Mouse (Mus musculus) brain, embryonic 18.5 days (tissue): ENCODE data around the gene Gls.

Experiments
- DNase-seq: peaks from one replicate; pipeline ENCODE4 v3.0.0-alpha.2; 2012; ENCODE audit warnings: low read depth, low spot score

Gls gene

DNA sequence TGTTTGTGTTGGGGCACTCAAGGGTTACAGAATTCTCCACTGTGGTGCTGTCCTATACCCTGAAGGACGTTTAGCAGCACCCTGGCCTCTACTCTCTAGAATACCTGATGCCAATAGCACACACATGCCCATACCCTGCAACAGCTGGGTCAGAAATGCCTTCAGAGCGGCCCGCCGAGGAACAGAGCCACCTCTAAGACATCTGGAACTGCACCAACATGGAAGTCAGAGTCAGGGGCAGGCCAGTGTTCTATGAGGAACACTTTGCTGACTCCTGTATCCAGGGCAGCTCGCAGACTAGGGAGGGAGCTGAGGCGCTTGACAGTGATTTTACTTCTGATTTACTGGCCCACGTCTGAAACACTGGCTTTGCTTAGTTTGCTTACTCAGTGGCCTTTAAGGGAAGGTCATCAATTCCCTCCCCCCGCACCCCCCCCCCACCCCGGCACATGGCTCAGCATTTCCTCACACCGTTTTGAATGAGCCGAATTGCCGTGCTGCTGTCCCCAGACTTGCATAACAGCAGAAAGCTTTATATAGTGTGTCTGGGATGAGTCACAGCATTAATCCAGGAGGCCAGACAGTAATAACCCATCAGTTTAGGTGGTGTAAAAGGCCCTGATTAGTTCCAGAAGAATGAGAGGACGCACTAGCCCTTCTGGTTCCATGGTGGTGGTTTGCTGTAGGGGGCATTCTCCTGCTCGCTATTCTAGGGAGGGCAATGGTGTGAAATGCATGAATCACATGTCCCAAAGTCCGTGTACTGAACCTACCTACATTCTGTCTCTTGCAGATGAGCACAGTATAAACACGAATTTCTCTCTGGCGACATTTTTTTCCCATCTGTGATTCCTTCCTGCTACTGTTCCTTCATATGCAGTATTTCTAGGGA lies 74.3 kb downstream of the Gls start:
- no peak for DNase-seq

DNA sequence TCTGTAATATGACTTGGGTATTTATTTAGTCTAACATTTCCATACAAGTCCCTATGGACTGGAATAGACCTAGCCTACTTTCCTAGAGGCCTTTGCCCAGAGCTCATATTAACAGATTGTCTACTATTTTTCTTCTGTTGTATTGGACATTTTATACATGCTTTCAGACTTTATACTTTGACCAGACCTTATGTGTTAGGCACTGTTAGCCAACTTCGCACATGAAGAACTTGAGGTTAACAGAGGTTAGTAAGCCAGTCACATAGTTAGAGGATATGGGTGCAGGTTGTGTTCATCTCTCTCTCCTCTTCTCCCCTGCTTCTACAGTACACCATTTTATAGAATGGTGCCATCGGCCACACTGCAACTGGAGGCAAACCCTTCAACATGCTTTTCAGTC lies 75.0 kb downstream of the Gls start:
- no peak for DNase-seq

DNA sequence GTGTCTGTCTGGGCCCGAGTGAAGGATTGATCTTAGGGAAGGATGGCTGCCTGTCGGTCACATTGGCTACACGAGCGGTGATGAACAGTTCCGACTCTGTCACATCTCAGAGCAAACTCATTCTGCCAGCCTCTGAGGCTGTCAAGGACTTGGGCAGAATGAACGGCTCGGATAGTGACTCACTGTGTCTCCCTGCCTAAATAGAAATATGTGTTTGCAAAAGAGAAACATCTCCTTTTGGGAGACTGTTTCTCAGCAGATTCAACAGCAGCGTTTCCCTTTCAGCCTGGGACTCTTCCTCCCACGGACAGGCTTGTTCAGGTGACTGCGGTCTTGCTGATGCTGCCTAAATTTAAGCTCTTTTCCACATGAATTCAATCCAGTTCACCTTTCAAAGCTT lies 76.7 kb downstream of the Gls start:
- DNase-seq, result no peak

DNA sequence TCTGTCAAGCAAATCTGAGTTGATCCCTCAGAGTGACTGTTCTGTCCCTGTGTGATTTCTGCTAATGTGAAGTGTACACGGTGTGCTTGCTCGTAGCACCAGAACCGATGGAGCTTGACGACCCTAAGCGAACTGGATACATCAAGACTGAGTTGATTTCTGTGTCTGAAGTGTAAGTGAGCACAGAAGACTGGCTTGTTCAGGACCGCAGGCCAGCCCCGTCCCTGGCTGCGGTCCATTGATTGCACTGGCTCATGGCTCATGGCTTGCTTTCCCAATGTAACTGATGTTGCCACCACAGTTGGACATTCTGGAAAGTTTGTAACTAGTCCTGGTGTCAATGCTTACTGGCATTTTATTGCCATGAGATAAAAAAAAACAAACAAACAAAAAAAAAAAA lies 78.1 kb downstream of the Gls start:
- no peak for DNase-seq

DNA sequence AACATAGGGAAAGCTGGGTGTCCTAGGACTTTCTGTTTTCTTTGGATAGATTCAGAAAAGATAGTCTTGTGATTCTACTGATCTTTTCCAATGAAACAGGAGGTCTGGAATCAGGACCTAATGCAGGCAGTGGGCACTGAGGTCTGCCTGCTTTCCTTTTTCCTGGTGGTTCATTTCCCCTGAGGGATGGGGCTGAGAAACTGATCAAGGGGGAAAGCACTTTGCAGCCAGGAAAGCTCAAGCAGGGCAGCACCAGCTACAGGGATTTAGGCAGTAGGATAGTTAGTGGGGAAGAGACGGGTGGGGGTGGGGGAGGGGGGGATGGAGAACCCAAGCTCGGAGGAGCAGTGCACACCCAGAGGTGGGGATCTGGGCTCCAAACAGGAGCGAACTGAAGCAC lies 80.1 kb downstream of the Gls start:
- no peak for DNase-seq

DNA sequence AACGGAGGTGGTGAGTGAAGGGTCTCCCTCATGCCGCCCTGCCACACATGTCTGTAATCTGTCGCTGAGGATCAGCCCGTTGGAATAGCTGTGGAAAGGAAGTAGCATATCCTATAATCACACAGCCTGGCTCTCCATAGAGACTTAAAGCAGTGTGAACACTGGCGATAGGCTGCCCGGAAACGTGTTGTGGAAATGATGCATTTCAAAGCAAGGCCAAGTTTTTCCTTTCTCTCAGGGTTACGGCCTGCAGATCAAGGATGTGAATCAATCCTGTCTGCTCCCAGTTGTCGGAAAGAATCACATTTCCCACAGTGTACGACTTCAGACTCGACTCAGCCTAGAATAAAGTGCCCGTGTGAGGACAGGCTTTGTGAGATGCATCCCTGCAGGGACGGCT lies 80.7 kb downstream of the Gls start:
- DNase-seq, result no peak

DNA sequence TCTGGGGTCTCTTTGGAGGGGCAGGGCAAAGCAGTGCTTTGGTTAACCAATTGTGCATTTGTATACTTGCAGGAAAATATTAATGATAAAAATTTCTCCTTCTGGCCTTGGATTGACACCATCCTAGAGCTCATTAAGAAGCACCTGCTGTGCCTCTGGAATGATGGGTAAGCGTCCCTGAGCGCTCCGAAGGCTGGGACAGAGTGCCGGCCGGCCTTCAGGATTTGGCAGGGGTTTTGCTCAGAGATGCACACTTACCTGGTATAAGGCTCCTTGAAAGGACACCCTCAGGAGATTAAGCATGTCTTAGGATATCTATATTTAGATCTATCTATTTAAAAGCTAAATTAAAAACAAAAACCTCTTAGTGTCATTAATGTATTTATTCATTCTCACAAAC lies 81.9 kb downstream of the Gls start:
- no peak for DNase-seq

DNA sequence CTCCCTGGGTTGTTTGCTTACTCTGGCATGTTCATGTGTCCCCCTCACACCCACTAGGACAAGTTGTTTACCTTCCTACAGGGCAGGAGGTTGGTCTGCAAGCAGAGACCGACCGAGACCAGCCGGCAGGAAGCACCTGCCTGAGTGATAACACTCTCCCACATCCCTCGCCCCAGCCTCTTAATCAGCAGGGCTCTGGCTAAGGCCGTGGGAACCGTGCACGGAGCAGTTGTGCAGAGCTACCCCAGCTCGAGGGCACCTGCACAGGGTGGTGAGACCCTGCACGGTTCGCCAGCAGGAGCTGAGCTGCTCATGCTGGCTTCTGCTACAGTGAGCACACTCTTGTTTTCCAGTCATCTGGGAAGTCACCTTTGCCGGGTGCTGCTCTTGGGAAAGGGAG lies 82.4 kb downstream of the Gls start:
- no peak for DNase-seq

DNA sequence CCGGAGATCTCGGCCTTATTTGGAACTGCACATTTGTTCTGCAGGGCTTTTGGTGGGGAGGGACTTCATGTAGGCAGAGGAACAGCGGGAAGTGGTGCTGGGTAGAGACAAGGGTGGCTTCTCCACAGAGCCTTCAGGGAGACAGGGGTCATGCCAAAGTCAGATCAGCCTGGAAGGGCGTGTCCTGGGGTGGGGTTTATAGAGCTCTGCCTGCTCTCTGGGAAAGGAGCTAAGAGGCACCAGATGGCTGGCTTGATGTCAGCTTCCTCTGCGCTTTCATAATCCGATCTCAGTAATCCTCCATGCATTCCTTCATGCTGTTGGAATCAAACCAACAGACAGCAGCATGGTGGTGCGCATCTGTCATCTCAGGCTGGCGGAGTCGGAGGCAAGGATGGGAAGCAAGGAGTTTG lies 83.1 kb downstream of the Gls start:
- peak; percentile 30 for DNase-seq

DNA sequence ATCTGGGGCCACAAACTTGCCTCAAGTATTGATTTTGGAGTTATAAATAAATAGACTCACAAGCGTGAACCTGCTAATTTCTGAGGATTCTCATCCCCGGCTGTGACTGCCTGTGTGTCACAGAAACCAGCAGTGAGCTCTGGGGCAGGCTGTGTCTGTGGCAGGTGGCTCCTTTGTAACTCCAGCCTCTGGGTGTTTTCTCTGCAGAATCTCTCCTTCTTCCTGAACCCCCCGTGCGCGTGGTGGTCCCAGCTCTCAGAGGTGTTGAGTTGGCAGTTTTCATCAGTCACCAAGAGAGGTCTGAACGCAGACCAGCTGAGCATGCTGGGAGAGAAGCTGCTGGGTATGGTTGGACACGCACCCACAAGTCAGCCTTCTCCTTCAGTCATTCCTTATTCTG lies 84.3 kb downstream of the Gls start:
- no peak for DNase-seq

DNA sequence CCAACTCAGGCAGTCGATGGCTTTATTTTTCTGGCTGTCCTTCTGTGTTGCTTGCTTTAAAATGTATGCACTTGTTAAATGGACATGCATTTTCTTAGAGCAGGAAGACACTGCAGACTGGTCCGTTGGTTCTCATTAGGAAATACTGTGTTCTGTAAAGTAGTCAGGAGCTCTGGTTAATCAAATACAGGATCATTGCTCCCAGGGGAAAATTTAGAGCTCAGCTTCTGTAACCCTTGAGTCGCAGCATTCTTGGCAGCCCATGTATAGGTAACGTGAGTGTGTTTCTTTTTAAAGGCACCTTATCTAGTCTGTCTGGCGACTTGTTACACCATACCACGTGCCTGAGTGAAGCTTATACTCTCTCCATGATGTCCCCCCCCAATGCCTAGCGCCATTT lies 84.9 kb downstream of the Gls start:
- DNase-seq, result no peak

DNA sequence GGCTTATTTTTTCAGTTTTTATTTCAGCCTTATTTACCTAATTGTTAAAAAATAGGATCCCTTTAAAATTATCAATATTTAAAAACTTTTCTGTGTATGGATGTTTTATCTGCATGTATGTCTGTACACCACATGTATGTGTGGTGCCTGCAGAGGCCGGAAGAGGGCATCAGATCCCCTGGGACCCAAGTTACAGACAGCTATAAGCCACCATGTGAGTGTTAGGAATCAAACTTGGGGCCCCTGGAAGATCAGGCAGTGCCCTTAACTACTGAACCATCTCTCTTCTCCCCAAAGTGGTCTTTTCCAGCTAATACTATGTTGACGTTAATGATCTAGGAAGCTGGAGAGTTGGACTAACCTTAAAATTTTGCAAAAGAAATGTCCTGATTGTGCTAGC lies 85.6 kb downstream of the Gls start:
- no peak for DNase-seq

DNA sequence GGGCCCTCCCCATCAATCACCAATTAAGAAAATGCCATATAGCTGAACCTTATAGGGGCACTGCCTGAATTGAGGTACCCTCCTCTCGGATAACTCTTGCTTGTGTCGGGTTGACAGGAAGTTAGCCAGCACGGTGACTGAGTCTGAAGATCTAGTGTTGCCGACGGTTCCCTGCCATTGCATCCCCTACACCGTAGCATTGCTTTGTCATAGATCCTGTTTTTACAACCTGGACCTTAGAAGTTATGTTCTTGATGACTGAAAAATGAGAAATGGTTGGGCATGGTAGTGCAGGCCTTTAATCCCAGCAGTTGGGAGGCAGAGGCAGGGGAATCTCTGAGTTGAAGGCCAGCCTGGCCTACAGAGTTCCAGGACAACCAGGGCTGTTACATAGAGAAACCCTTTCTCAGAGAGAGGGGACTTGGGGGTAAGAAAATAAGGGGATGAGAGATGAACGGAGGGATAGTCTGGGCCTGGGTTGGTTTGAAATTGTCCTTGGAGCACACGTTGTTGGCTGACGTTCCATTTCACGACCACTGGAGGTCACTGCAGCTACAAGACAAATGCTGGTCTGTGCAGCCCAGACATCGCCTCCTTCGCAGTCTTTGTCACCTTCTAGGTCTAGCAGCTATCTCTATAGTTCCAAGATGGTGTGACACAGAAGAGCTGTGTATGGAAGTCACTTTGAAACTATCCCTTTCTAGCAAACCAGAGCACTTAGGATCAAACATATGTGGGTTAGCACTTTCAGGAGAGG lies 86.6 kb downstream of the Gls start:
- peak; percentile 18 for DNase-seq

DNA sequence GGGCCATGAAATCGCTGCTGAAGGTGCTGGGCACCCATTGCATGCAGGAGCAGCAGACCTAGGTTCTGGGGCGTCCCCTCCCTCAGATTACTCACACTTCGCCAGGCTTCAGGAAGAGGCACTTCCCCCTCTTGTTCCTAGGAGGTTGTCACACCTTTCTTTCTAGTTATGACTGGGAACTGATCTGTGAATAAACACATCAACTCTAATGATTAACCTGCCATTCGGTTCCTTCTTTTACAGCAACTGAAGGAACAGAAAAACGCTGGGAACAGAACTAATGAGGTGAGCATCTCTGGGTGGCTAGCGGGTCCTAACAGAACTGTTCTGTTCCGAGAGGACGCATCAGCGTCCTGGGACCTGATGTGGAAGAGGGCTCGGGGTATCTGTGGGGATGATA lies 88.1 kb downstream of the Gls start:
- DNase-seq, result no peak

DNA sequence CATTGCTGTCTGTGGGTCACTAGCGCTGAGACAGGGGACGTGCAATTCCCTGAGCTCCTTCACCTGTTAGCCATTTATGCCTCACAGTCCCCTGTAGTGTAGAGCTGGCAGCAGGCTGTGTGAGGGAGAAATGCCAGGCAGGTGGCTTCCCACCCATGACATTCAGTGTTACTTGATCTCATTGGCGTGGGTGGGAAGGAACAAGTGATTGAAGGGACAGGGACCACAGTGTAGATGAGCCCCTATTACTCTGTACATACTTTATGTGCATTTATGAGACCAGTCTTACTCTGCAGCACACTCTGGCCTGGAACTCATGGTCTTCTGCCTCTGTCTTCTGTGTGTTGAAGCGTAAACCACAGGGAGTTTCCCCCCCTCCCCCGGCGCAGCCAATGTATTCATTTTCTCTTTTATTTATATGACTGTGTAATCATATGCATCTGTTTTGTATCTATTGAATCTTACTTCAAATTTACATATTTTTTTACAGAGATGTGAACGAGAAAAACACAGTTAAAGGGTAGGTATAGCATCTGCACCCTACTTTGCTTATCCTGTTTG lies 89.4 kb downstream of the Gls start:
- DNase-seq, result no peak

DNA sequence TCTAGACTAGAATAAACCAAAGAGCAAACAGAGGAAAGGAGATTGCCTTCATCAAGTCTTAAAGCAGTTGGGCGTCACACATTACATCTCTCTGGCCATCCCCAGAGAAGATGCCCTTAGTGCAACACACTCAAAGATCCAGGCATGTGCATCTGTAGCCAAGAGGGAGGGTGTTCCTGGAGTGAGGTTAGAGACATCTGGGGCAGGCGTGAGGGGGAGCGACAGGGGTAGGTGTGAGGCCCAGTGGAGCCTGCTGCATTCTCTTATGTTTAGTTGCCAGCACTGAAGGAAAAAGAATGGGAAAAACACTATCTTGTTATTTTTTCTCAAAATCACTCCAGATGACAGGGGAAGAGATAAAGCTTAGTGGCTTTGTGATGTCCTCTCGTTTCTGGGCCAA lies 89.8 kb downstream of the Gls start:
- no peak for DNase-seq

DNA sequence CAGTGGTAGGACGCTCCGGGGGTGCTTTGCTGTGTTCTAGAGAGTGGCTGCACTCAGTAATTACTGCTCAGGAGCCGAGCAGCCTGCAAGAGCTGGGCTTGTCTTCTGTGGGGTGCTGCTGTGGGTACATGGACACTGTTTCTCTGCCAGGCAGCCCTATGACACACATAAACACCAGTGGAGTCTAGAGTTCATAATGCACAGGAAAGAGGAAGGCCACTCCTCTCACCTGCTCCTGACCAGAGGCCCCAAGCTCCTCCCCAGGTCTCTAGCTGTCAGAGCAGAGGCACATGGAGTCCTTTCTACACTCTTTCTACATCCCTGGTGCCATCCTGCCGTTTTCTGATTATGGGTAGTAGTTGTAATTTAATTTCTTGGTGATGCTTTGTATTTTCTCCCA lies 90.9 kb downstream of the Gls start:
- no peak for DNase-seq

DNA sequence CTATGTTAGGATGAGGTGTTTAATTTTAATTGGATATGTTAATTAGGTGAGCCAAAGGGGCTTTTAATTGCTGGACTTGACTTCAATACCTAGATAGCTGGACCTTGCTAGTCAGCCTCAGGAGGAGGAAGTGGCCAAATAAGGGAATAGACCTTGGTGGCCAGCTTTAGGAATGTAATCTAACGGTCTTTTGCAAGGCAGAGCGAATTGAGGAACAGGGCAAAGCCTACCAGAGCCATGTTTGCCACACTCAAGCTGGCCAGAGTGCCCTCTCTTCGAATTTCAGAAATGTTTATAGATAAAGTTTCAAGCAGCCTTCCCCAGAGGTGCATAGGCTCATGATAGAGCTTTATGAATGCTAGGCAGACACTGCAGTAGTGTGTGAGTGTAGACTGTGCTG lies 91.5 kb downstream of the Gls start:
- DNase-seq, result no peak

DNA sequence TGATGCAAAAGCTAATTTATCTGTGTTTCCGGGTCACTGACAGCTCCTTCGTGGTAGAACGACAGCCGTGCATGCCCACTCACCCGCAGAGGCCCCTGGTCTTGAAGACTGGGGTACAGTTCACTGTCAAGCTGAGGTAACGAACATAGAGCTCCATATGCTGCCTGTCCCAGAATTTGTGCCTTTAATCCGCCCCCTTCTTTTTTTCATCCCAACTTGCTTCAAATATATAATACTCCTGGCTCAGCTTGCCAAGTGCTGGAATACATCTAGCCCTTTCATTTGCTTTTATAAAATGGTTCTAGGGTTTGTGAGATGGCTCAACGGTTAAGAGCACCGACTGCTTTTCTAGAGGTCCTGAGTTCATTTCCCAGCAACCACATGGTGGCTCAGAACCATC lies 92.5 kb downstream of the Gls start:
- no peak for DNase-seq

DNA sequence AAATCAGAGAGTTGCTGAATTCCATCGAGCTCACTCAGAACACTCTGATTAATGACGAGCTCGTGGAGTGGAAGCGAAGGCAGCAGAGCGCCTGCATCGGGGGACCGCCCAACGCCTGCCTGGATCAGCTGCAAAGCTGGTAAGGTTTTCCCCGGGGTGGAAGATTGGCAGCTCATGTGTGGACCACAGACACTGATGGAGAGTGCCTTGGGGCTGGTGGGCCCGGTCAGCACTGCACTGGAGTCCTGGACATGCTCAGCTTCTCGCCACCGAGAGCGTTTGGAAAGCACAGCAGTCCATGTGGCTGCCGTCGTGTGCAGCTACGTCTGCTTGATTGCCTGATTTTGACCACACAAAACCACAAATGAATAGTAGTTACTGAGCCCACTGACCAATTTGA lies 95.7 kb downstream of the Gls start:
- DNase-seq, result no peak

DNA sequence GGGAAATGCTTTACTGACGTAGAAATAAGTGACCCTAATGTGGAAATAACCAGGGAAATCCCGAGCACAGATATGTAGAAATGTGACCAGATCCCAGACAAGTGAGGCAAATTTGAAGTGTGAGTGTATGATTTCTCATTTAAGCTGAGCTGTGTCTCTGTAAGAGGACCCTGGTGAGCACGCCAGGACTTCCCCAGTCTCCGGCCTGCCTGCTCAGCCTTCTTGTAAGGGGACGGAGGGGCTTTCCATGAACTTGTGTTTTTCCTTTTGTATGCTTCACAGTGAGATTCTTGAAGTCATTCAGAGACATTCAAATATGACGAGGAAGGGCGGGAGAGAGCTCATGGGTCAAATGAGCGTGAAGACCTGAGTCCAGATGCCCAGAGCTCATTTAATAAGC lies 99.8 kb downstream of the Gls start:
- no peak for DNase-seq

DNA sequence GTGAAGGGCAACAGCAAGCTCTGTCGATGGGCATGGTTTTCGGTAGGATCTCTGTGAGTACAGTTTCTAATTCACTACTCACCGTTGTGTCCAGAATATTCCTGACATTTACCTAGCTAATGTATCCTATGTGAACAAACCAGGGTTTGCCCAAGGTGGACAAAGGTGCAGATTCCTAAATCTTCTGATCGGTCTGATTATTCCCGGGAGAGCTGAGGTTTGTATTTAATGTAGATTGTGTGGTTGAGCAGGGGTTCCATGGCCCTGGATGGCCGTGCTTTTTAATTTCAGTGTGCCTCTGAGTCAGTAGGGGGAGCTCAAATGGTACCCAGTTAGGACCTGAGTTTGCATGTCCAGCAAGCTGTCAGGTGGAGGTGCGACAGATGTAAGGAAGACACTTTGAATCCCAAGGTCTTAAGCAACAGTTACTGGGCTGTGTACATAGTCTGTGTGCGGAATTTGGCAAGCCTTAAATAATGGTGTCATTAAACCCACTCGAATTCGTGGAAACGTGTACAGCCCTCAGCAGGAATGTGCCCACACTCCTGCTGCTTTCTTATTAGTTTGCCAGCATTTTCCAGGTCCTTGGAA lies 101.2 kb downstream of the Gls start:
- no peak for DNase-seq

DNA sequence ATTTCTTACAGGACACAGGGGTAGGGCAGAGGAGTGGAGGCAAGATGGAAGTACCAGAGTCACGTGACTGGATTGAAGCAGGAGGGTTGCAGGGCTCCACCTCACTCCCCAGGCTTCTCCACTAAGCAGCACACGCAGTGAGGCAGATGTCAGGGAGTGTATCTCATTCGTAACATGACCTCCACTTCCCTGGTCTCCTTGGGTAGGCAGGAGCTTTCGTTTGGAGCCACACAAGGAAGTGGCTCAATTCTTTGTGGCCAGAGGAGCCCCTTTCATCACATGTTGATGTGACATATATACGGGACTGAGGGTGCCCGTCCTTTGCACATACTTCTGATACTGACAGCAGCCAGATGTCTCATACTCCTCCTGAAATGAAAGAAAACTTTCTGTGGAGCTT lies 103.2 kb downstream of the Gls start:
- no peak for DNase-seq
